Mouse (Mus musculus): ENCODE data around the gene Glb1l2. TPM values are rescaled to one million over a fixed set of nuclear protein-coding genes. Genes with fewer than 3 reads are reported as not detected.
A peak's percentile ranks its signal among the peaks of the same experiment; 100 is the strongest.

Glb1l2 gene
- 2.0 and 2.5 TPM in 2 replicates for polyA plus RNA-seq (2015; fragmentation: Nextera tagmentation; extraction: Ambion mirVana)

- under 1% methylated on average over 33 of the region's 33 CpGs for WGBS
- Histone ChIP-seq H3K9ac (replicated peaks) (peak within 1 kb of the TSS; percentile 65), H3K4me1 (replicated peaks) (peaks cover 5% of the 10 kb centered on the region), H3K27me3 (no peaks in the 10 kb centered on the region), H3K9me3 (no peaks in the 10 kb centered on the region), H3K36me3 (no peaks in the 10 kb centered on the region), H3K27ac (no peak within 1 kb of the TSS), H3K4me2 (replicated peaks) (peak within 1 kb of the TSS; percentile 88), H3K4me3 (replicated peaks) (peak within 1 kb of the TSS; percentile 53)
- ATAC-seq: peak; percentile 100
Observed at GRCm38 (mm10) chr9:26805935-26806666, at the start of gene Glb1l2. Gene Glb1l2 (minus strand): TSS chr9:26806468.

DNA sequence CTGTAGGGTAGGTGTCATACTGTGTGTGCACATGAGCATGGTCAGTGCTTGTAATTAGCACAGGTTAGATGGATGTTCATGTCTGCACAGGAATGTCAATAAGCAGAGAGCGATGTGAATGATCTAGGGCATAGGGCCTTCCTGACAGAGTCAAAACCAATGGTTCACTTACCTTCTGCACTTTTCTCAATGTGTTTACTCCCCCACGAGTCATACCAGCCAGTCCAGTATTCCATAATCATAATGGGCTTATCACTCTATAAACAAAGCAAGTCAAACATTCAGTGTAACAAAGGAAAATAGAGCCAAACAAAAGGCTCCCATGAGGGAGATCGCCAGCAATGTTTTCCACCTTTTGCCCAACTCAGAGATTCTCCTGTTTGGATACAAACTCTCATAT, 24.8 kb upstream of the Glb1l2 start:
- no peak for ATAC-seq
- Histone ChIP-seq H3K4me3 (replicated peaks) (no peak overlapping the region), H3K36me3 (no peaks in the 10 kb centered on the region), H3K4me2 (replicated peaks) (no peak overlapping the region), H3K27me3 (no peaks in the 10 kb centered on the region), H3K27ac (no peak overlapping the region), H3K9me3 (no peaks in the 10 kb centered on the region), H3K4me1 (replicated peaks) (peaks cover 6% of the 10 kb centered on the region; the same call in 1 of the 2 replicates), H3K9ac (replicated peaks) (no peak overlapping the region)
- WGBS: 85% methylated on average over 3 of the region's 3 CpGs

GRCm38 (mm10) chr9:26819942-26820341, 13.7 kb upstream of the Glb1l2 start:
- H3K9me3 ChIP-seq: no peaks in the 10 kb centered on the region
- no peak overlapping the region for H3K4me2 ChIP-seq (replicated peaks)
- H3K9ac ChIP-seq (replicated peaks): no peak overlapping the region
- no peaks in the 10 kb centered on the region for H3K36me3 ChIP-seq
- WGBS: 88% methylated on average over 1 of the region's 1 CpGs
- no peak overlapping the region for H3K4me3 ChIP-seq (replicated peaks)
- H3K4me1 ChIP-seq (replicated peaks): no peaks in the 10 kb centered on the region
- no peaks in the 10 kb centered on the region for H3K27me3 ChIP-seq
- no peak for ATAC-seq
- H3K27ac ChIP-seq: no peak overlapping the region

DNA sequence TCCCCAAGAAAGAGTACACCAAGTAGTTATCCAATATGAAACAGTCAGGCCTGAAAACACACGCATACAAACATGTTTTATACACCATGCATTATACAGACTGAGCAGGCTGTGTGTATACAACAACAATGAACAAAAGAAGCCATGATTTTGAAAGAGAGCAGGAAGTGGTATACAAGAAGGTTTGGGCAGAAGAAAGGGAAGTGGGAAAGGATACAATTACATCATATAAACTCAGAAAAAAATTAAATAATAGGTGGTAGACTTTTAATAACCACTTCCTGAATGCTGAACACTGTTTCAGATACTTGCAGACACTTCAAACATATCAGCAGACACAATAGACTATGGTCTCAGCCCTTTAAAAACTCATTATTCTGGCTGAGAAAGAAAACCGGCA, 2.5 kb upstream of the Glb1l2 start:
- peaks cover 5% of the 10 kb centered on the region for H3K4me1 ChIP-seq (replicated peaks)
- H3K9ac ChIP-seq (replicated peaks): no peak overlapping the region
- 80% methylated on average over 2 of the region's 2 CpGs for WGBS
- H3K36me3 ChIP-seq: no peaks in the 10 kb centered on the region
- no peak overlapping the region for H3K4me3 ChIP-seq (replicated peaks)
- H3K4me2 ChIP-seq (replicated peaks): no peak overlapping the region
- ATAC-seq: no peak
- H3K27ac ChIP-seq: no peak overlapping the region
- H3K27me3 ChIP-seq: no peaks in the 10 kb centered on the region
- no peaks in the 10 kb centered on the region for H3K9me3 ChIP-seq

- Histone ChIP-seq H3K27ac (no peak overlapping the region), H3K36me3 (no peaks in the 10 kb centered on the region), H3K9me3 (no peaks in the 10 kb centered on the region), H3K27me3 (no peaks in the 10 kb centered on the region), H3K4me2 (replicated peaks) (no peak overlapping the region), H3K4me3 (replicated peaks) (no peak overlapping the region), H3K9ac (replicated peaks) (no peak overlapping the region), H3K4me1 (replicated peaks) (peaks cover 5% of the 10 kb centered on the region)
- ATAC-seq: no peak
Observed at GRCm38 (mm10) chr9:26804321-26804720, 1.9 kb downstream of the Glb1l2 start.

GRCm38 (mm10) chr9:26800357-26800756, 5.9 kb downstream of the Glb1l2 start:
- Histone ChIP-seq H3K4me3 (replicated peaks) (no peak overlapping the region), H3K4me2 (replicated peaks) (no peak overlapping the region), H3K27ac (no peak overlapping the region), H3K9me3 (no peaks in the 10 kb centered on the region), H3K9ac (replicated peaks) (no peak overlapping the region), H3K36me3 (no peaks in the 10 kb centered on the region), H3K4me1 (replicated peaks) (no peaks in the 10 kb centered on the region), H3K27me3 (no peaks in the 10 kb centered on the region)
- ATAC-seq: no peak
- WGBS: 97% methylated on average over 2 of the region's 2 CpGs

DNA sequence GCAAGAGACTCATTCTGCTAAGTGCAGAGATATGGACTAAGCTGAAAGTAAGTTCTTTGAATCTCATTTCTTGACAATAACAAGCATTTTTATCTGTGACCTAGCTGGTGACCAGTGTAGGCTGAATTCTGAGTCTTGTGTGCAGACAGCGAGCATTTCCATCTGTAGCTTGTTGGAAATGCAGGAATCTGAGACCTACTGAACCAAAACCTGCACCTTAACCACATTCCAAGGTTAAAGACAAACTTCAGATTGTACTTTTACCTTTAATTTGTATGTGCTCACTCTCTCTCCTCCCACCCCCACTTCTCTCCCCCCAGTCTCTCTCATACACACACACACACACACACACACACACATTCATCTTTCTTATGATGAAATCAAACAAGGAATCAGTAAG, 7.5 kb downstream of the Glb1l2 start:
- Histone ChIP-seq H3K4me3 (replicated peaks) (no peak overlapping the region), H3K36me3 (no peaks in the 10 kb centered on the region), H3K27ac (no peak overlapping the region), H3K4me1 (replicated peaks) (no peaks in the 10 kb centered on the region), H3K9me3 (no peaks in the 10 kb centered on the region), H3K4me2 (replicated peaks) (no peak overlapping the region), H3K27me3 (no peaks in the 10 kb centered on the region), H3K9ac (replicated peaks) (no peak overlapping the region)
- WGBS: 91% methylated on average over 1 of the region's 1 CpGs
- ATAC-seq: no peak

GRCm38 (mm10) chr9:26798205-26798604, 8.1 kb downstream of the Glb1l2 start:
- ATAC-seq: no peak
- Histone ChIP-seq H3K9me3 (no peaks in the 10 kb centered on the region), H3K4me3 (replicated peaks) (no peak overlapping the region), H3K27ac (no peak overlapping the region), H3K9ac (replicated peaks) (no peak overlapping the region), H3K36me3 (no peaks in the 10 kb centered on the region), H3K4me1 (replicated peaks) (no peaks in the 10 kb centered on the region), H3K27me3 (no peaks in the 10 kb centered on the region), H3K4me2 (replicated peaks) (no peak overlapping the region)
- 93% methylated on average over 3 of the region's 3 CpGs for WGBS

DNA sequence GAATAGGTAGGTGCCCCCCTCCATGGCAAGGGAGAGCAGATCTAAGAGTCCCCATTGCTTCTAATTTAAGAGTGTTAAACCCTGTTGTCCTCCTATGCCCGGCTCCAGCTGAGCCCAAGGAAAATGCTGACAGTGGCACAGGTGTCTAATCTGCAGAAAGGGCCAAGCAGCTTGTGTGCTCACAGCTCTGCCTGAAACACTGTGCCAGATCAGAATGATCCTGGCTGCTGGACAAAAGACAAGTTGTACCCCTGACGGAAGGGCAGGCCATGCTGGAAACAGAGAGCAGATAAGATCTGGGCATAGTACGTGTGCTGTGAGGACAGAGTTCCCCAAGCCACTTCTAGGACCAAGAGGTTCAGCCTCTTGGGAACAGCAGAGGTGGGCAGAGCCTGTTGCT, 13.4 kb downstream of the Glb1l2 start:
- H3K9me3 ChIP-seq: no peaks in the 10 kb centered on the region
- 0 out of 2 replicates have a peak, but pooled peaks have one; percentile 30 for ATAC-seq
- H3K4me3 ChIP-seq (replicated peaks): no peak overlapping the region
- H3K4me1 ChIP-seq (replicated peaks): no peaks in the 10 kb centered on the region
- WGBS: 77% methylated on average over 3 of the region's 3 CpGs
- no peak overlapping the region for H3K27ac ChIP-seq
- H3K27me3 ChIP-seq: no peaks in the 10 kb centered on the region
- no peaks in the 10 kb centered on the region for H3K36me3 ChIP-seq
- H3K4me2 ChIP-seq (replicated peaks): no peak overlapping the region
- no peak overlapping the region for H3K9ac ChIP-seq (replicated peaks)

DNA sequence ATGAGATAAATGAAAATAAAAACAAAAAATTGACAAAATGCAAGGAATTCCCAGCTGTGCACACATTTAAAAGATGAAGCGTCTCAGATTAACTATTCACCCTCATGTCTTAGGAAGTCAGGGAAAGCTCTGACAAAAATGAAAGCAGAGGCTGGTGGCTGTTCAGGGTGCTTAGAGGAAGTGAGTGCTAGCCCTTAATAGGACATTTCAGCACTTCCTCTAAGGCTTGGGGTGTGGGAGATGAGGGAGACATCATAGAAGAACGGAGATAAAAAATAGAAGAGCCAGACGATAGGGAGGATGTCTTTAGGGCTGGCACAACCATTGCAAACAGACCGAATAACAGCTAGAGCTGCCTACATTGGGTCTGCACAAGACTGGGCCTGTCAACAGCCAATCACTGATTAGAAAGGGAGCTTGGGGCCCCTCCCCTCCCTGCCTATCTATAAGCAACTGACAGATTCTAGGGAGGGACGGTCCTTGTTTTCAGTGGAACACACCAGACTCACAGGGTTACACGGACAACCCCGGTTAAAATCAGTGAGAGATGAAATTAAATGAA, 22.8 kb downstream of the Glb1l2 start:
- no peak overlapping the region for H3K27ac ChIP-seq
- peak; percentile 79 for ATAC-seq
- H3K4me2 ChIP-seq (replicated peaks): 0 out of 2 replicates have a peak overlapping the region, but pooled peaks have one; percentile 5
- WGBS: 58% methylated on average over 7 of the region's 7 CpGs
- no peak overlapping the region for H3K4me3 ChIP-seq (replicated peaks)
- no peak overlapping the region for H3K9ac ChIP-seq (replicated peaks)
- H3K4me1 ChIP-seq (replicated peaks): no peaks in the 10 kb centered on the region
- no peaks in the 10 kb centered on the region for H3K36me3 ChIP-seq
- H3K9me3 ChIP-seq: no peaks in the 10 kb centered on the region
- no peaks in the 10 kb centered on the region for H3K27me3 ChIP-seq

GRCm38 (mm10) chr9:26778421-26778820, 27.8 kb downstream of the Glb1l2 start:
- H3K27me3 ChIP-seq: no peaks in the 10 kb centered on the region
- WGBS: 86% methylated on average over 7 of the region's 7 CpGs
- no peak overlapping the region for H3K9ac ChIP-seq (replicated peaks)
- no peak for ATAC-seq
- no peaks in the 10 kb centered on the region for H3K9me3 ChIP-seq
- H3K27ac ChIP-seq: no peak overlapping the region
- no peak overlapping the region for H3K4me3 ChIP-seq (replicated peaks)
- no peaks in the 10 kb centered on the region for H3K36me3 ChIP-seq
- H3K4me1 ChIP-seq (replicated peaks): no peaks in the 10 kb centered on the region
- H3K4me2 ChIP-seq (replicated peaks): no peak overlapping the region

GRCm38 (mm10) chr9:26776122-26776902, 30.0 kb downstream of the Glb1l2 start:
- Histone ChIP-seq H3K27me3 (no peaks in the 10 kb centered on the region), H3K36me3 (no peaks in the 10 kb centered on the region), H3K4me1 (replicated peaks) (no peaks in the 10 kb centered on the region), H3K4me3 (replicated peaks) (no peak overlapping the region), H3K9me3 (no peaks in the 10 kb centered on the region), H3K4me2 (replicated peaks) (no peak overlapping the region), H3K9ac (replicated peaks) (no peak overlapping the region), H3K27ac (no peak overlapping the region)
- ATAC-seq: peak; percentile 83
- WGBS: 60% methylated on average over 6 of the region's 6 CpGs

All from midbrain, embryonic 13.5 days (tissue).